Mouse (Mus musculus) ES-E14 (cell line): Measurements from ENCODE around the gene Cdc42bpa.

Source experiments
- CHD2 ChIP-seq: IDR thresholded peaks from 2 replicates; pipeline ENCODE4 v1.6.1; 2014; ENCODE audit warnings: mild to moderate bottlenecking, low read depth, low read length, inconsistent platforms
- HCFC1 ChIP-seq: IDR thresholded peaks from 2 replicates; pipeline ENCODE4 v1.6.1; 2012; ENCODE audit warnings: low read length, inconsistent platforms, borderline replicate concordance; ENCODE audit not compliant: insufficient read depth
- MAFK ChIP-seq: IDR thresholded peaks from 2 replicates; pipeline ENCODE4 v1.6.1; 2014; ENCODE audit warnings: mild to moderate bottlenecking, low read depth, low read length, inconsistent platforms; ENCODE audit not compliant: insufficient read depth
- ZNF384 ChIP-seq: IDR thresholded peaks from 2 replicates; pipeline ENCODE4 v1.6.1; 2012; ENCODE audit warnings: low read depth, low read length, inconsistent platforms

GRCm38 (mm10) chr1:180131402-180131801 is 171.1 kb downstream of the Cdc42bpa start:
- TF ChIP-seq CHD2 (no peak), HCFC1 (no peak), ZNF384 (no peak), MAFK (no peak)
